Mouse (Mus musculus) CH12.LX (cell line): ENCODE data around the gene Gm21970. TPM values are rescaled to one million over a fixed set of nuclear protein-coding genes. Genes with fewer than 3 reads are reported as not detected.

Experiments
- DNase-seq: peaks from one replicate; pipeline ENCODE4 v3.0.0-alpha.2; 2013; ENCODE audit errors: extremely low read depth
- H3K27ac ChIP-seq: 2 replicates; pipeline ENCODE4 v1.5.1; 2012; ENCODE audit warnings: low read depth, mild to moderate bottlenecking, control low read depth, moderate library complexity; ENCODE audit not compliant: insufficient read depth
- H3K27me3 ChIP-seq: replicated peaks from 2 replicates; pipeline ENCODE3; 2012; ENCODE audit warnings: inconsistent platforms
- H3K36me3 ChIP-seq, 2 experiments: replicated peaks in 1 of 2; 2 replicates each; pipeline versions ENCODE3 to v1.6.1; 2012; ENCODE audit warnings: inconsistent platforms in 1 of 2, low read length in 1 of 2, mild to moderate bottlenecking in 1 of 2, mixed read lengths in 1 of 2, moderate library complexity in 1 of 2; ENCODE audit not compliant: control insufficient read depth in 1 of 2, insufficient read depth in 1 of 2
- H3K4me1 ChIP-seq, 2 experiments: 2 replicates each; pipeline ENCODE4 v1.6.1; 2012; ENCODE audit warnings: inconsistent platforms in 1 of 2, moderate library complexity in 1 of 2; ENCODE audit not compliant: insufficient read depth in 2 of 2, control insufficient read depth in 1 of 2
- H3K4me2 ChIP-seq: 2 replicates; pipeline ENCODE4 v1.6.1; 2012; ENCODE audit warnings: low read depth, mild to moderate bottlenecking, control low read depth; ENCODE audit not compliant: poor library complexity, insufficient read depth, severe bottlenecking
- H3K4me3 ChIP-seq, 3 experiments: fragments of 150-350 bp in 1 of 3; sonication (generic) in 1 of 3; replicated peaks in 1 of 3; 2 replicates each; pipeline versions ENCODE3 to v1.5.1; 2011 to 2012; ENCODE audit warnings: low read depth in 2 of 3, low read length in 2 of 3, mild to moderate bottlenecking in 2 of 3, moderate library complexity in 2 of 3, control low read depth in 1 of 3, improper control_type of control experiment in 1 of 3, inconsistent platforms in 1 of 3, mixed read lengths in 1 of 3; ENCODE audit not compliant: poor library complexity in 1 of 3
- H3K79me2 ChIP-seq: replicated peaks from 2 replicates; pipeline ENCODE4 v1.6.1; 2012; ENCODE audit warnings: mild to moderate bottlenecking, moderate library complexity; ENCODE audit not compliant: control insufficient read depth, poor library complexity, insufficient read depth, severe bottlenecking; ENCODE audit errors: extremely low read depth
- H3K9ac ChIP-seq: 2 replicates; pipeline ENCODE4 v1.6.1; 2012; ENCODE audit warnings: low read depth, mild to moderate bottlenecking, control low read depth, moderate library complexity; ENCODE audit not compliant: insufficient read depth
- H3K9me3 ChIP-seq: replicated peaks from 2 replicates; pipeline ENCODE3; 2012; ENCODE audit warnings: low read length, inconsistent platforms, mixed read lengths
- BHLHE40 ChIP-seq: IDR thresholded peaks from 2 replicates; pipeline ENCODE4 v1.6.1; 2011; ENCODE audit warnings: mild to moderate bottlenecking, low read depth, low read length, improper control_type of control experiment
- CHD1 ChIP-seq: IDR thresholded peaks from 2 replicates; pipeline ENCODE4 v1.6.1; 2012; ENCODE audit warnings: low read depth, low read length, improper control_type of control experiment, inconsistent platforms
- CHD2 ChIP-seq: IDR thresholded peaks from 2 replicates; pipeline ENCODE4 v1.6.1; 2011; ENCODE audit warnings: low read length, improper control_type of control experiment
- CTCF ChIP-seq, 2 experiments: IDR thresholded peaks in 1 of 2; conservative IDR thresholded peaks in 1 of 2; 2 replicates each; pipeline ENCODE4 v1.5.1; 2011 to 2012; ENCODE audit warnings: low read depth in 2 of 2, low read length in 2 of 2, improper control_type of control experiment in 1 of 2, inconsistent platforms in 1 of 2, mild to moderate bottlenecking in 1 of 2, moderate library complexity in 1 of 2
- ELF1 ChIP-seq: IDR thresholded peaks from 2 replicates; pipeline ENCODE4 v1.6.1; 2014; ENCODE audit warnings: low read depth, mild to moderate bottlenecking, inconsistent platforms, low read length, improper control_type of control experiment
- EP300 ChIP-seq: IDR thresholded peaks from 2 replicates; pipeline ENCODE4 v1.6.1; 2011; ENCODE audit warnings: low read length, improper control_type of control experiment
- HCFC1 ChIP-seq: IDR thresholded peaks from 2 replicates; pipeline ENCODE4 v1.6.1; 2012; ENCODE audit warnings: low read depth, mild to moderate bottlenecking, inconsistent platforms, low read length, improper control_type of control experiment
- IRF4 ChIP-seq: IDR thresholded peaks from 2 replicates; pipeline ENCODE4 v1.6.1; 2014; ENCODE audit warnings: low read depth, mild to moderate bottlenecking, inconsistent platforms, low read length, improper control_type of control experiment
- JUN ChIP-seq: IDR thresholded peaks from 2 replicates; pipeline ENCODE4 v1.6.1; 2011; ENCODE audit warnings: low read depth, mild to moderate bottlenecking, low read length, improper control_type of control experiment, moderate library complexity; ENCODE audit not compliant: insufficient read depth
- KAT2A ChIP-seq: IDR thresholded peaks from 2 replicates; pipeline ENCODE4 v1.6.1; 2012; ENCODE audit warnings: low read length, improper control_type of control experiment, inconsistent platforms; ENCODE audit not compliant: insufficient replicate concordance
- MAFK ChIP-seq: IDR thresholded peaks from 2 replicates; pipeline ENCODE4 v1.6.1; 2011; ENCODE audit warnings: low read length, improper control_type of control experiment; ENCODE audit not compliant: insufficient replicate concordance
- MXI1 ChIP-seq: IDR thresholded peaks from 2 replicates; pipeline ENCODE4 v1.6.1; 2011; ENCODE audit warnings: mild to moderate bottlenecking, low read depth, low read length, improper control_type of control experiment
- MYC ChIP-seq: IDR thresholded peaks from 2 replicates; pipeline ENCODE4 v1.6.1; 2011; ENCODE audit warnings: low read depth, mild to moderate bottlenecking, improper control_type of control experiment, low read length
- NELFE ChIP-seq: IDR thresholded peaks from 2 replicates; pipeline ENCODE4 v1.6.1; 2011; ENCODE audit warnings: low read depth, low read length, improper control_type of control experiment
- RAD21 ChIP-seq: IDR thresholded peaks from 2 replicates; pipeline ENCODE4 v1.6.1; 2011; ENCODE audit warnings: low read depth, mild to moderate bottlenecking, low read length, improper control_type of control experiment, moderate library complexity
- SMC3 ChIP-seq: IDR thresholded peaks from 2 replicates; pipeline ENCODE4 v1.6.1; 2011; ENCODE audit warnings: low read depth, low read length, improper control_type of control experiment
- TBP ChIP-seq: conservative IDR thresholded peaks from 2 replicates; pipeline ENCODE4 v1.6.1; 2011; ENCODE audit warnings: low read depth, low read length, improper control_type of control experiment
- TCF12 ChIP-seq: IDR thresholded peaks from 2 replicates; pipeline ENCODE4 v1.6.1; 2014; ENCODE audit warnings: low read depth, mild to moderate bottlenecking, inconsistent platforms, low read length, improper control_type of control experiment
- UBTF ChIP-seq: IDR thresholded peaks from 2 replicates; pipeline ENCODE4 v1.6.1; 2012; ENCODE audit warnings: low read depth, mild to moderate bottlenecking, inconsistent platforms, low read length, improper control_type of control experiment, moderate library complexity
- USF1 ChIP-seq: IDR thresholded peaks from 2 replicates; pipeline ENCODE4 v1.6.1; 2014; ENCODE audit warnings: low read depth, mild to moderate bottlenecking, inconsistent platforms, low read length, improper control_type of control experiment
- USF2 ChIP-seq: conservative IDR thresholded peaks from 2 replicates; pipeline ENCODE4 v1.6.1; 2011; ENCODE audit warnings: low read depth, low read length, improper control_type of control experiment
- ZMIZ1 ChIP-seq: IDR thresholded peaks from 2 replicates; pipeline ENCODE4 v1.6.1; 2012; ENCODE audit warnings: low read depth, mild to moderate bottlenecking, inconsistent platforms, low read length, improper control_type of control experiment
- dilution Hi-C: fragments of 300-500 bp; cut with MboI; formaldehyde crosslinking; loops from 2 replicates; pipeline ENCODE4 v1.14.3; 2020; ENCODE audit warnings: low sequenced_read_pairs; ENCODE audit not compliant: extremely low pct_unique_long_range_greater_than_20kb, extremely low pct_ligation_motif_present
- in situ Hi-C: fragments of 300-500 bp; cut with MboI; formaldehyde crosslinking; loops from 3 replicates; pipeline ENCODE4 v1.14.3; 2019; ENCODE audit warnings: low sequenced_read_pairs, low pct_ligation_motif_present, low pct_unique_long_range_greater_than_20kb, mixed read lengths
- polyA plus RNA-seq: library from polyadenylated mRNA; unstranded; fragments of >175 nt; gene quantifications from 2 replicates; pipeline ENCODE4 v1.2.1, GENCODE M21; 2012; ENCODE audit warnings: low read depth; ENCODE audit not compliant: insufficient read length
- total RNA-seq, 2 experiments: library from RNA; depleted of rRNA; stranded (reverse); fragments of 300-350 nt in 1 of 2; fragments of >200 nt in 1 of 2; gene quantifications; 2 replicates each; pipeline ENCODE4 v1.2.3; 2012 to 2014

The Gm21970 gene
- total and polyA plus RNA-seq, 3 experiments: not detected

- Histone ChIP-seq H3K36me3 (no peaks in the 10 kb centered on the region), H3K27me3 (no peaks in the 10 kb centered on the region), H3K4me2 (no peak overlapping the region), H3K9ac (no peak overlapping the region), H3K4me3 (no peak overlapping the region), H3K9me3 (no peaks in the 10 kb centered on the region), H3K27ac (no peak overlapping the region), H3K79me2 (no peaks in the 10 kb centered on the region), H3K4me1 (peaks cover 35 to 82% of the 10 kb centered on the region in 2 experiments)
- dilution Hi-C loops: no loop called here
- in situ Hi-C loops: loop anchor here (5.0 kb wide), 1 partner anchor 78 kb away; the partner anchor contains the start of gene Ifnar2
- DNase-seq: no peak
- TF ChIP-seq USF2 (no peak), USF1 (no peak), HCFC1 (no peak), MYC (no peak), UBTF (no peak), JUN (no peak; the same call in 1 of the 2 replicates), MXI1 (no peak), TCF12 (no peak), CTCF (conservative IDR thresholded peaks at IDR 0.05 in 1 of 2, IDR thresholded peaks at IDR 0.05 in 1 of 2; ENCODE audit: low read depth in 2 of 2, low read length in 2 of 2) (peak in 1 of 2 experiments; percentile 36; a peak in 2 of 4 replicates), BHLHE40 (no peak), TBP (no peak), NELFE (no peak), EP300 (peak; percentile 62), CHD2 (no peak), RAD21 (peak; percentile 37), MAFK (no peak), IRF4 (peak; percentile 73; the same call in 1 of the 2 replicates), KAT2A (no peak), ZMIZ1 (no peak), ELF1 (no peak), SMC3 (peak; percentile 18; the same call in 1 of the 2 replicates), CHD1 (no peak)
Measured at GRCm38 (mm10) chr16:91450137-91451064, 58.9 kb downstream of the Gm21970 start.
